Mouse (Mus musculus) spleen, adult 2 months (tissue): ENCODE measurements around the gene Rps6kb1.

Source experiments
- CTCF ChIP-seq: fragments of 200-500 bp; IDR thresholded peaks from 2 replicates; pipeline ENCODE4 v1.5.1; 2011; ENCODE audit warnings: mild to moderate bottlenecking, inconsistent platforms; ENCODE audit not compliant: insufficient read depth, insufficient read length, insufficient replicate concordance; ENCODE audit errors: extremely low read depth
- POLR2A ChIP-seq: fragments of 200-500 bp; IDR thresholded peaks from 2 replicates; pipeline ENCODE4 v1.6.1; 2011; ENCODE audit warnings: low read depth, low read length, inconsistent platforms

DNA sequence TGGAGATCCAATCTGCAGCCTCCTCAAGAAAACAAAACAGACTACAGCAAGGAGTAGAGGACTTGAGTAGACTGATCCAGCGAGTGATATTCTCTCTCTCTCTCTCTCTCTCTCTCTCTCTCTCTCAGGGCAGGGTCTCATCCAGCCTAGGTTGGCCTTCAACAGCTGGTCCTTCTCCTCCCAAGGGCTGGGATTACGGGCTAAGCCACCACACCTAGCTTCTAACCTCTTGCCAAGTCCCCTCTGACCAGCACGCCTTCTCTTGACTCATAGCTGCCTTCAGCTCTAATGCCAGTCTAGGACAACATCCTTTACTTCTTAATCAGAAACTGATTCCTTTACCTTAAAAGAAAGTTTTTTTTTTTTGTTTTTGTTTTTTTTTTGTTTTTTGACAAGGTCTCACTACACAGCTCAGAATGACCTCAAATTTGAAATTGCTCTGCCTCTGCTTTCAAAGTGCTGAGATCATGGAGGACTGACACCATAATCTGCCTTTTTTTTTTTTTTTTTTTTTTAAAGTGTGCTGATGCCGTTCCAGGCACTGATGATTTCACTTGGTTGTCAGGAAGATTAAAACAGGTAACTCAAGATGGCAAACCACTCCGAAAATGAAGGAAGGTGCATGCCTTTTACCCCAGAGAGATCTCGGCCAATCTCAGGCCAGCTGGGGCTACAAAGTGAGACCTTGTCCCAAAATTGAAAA, 33.7 kb upstream of the Rps6kb1 start:
- no peak for TF ChIP-seq POLR2A
- no peak for TF ChIP-seq CTCF
